Mouse (Mus musculus) frontal cortex, adult (tissue): Measurements from ENCODE around the gene Bnc2.

Experiments
- ATAC-seq: cut with Nextera tagmentation; 2 replicates; pipeline ENCODE4 v1.9.2; 2017; ENCODE audit warnings: mild to moderate bottlenecking, moderate library complexity, mixed read lengths; ENCODE audit not compliant: low TSS enrichment

Gene Bnc2

DNA sequence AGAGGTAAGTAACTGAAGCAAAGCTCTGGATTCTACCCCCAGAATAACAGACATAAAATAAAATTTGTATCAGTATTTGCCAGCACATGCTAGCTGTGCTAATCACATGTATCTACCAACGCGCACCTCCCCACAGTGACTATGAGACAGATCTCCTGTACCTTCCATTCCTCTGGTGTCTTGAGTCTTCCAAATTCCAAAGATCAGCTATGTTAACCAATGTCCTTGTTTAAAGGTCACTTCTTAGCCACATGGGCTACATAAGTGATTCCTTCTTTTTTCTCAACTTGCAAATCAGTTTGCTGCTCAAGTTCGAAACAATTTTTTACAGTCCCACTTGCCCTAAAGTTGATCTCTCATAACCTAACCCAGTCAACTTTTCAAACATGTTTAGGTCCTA is 167.5 kb downstream of the Bnc2 start:
- no peak for ATAC-seq

DNA sequence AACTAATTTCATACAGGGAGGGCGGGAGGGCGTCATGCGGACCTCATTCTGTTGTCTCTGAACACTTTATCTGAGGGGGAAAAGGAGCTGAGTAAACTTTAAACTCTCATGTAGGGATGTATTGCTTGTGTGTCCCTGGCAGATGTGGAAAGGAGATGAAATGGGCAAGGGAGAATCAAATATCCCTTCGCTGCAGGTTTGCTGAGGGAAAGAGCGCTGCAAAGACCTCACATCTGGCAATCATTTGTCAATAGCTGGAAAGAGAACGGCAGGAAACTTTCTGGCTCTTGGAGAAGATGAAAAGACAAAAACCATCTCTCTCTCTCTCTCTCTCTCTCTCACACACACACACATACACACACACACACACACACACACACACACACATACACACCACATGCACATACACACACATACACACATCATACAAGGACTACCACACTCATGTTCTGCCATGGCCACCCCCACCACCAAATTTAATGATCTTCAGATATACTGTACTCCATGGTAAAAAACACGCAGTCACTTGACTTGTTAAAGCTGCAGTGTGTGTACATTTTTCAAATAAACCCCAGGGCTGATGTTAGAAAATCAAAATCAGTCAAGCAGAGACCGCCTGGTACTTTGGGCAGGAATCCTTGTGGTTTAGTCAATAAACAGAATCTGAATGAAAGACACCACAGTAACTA is 172.3 kb downstream of the Bnc2 start:
- ATAC-seq: no peak

DNA sequence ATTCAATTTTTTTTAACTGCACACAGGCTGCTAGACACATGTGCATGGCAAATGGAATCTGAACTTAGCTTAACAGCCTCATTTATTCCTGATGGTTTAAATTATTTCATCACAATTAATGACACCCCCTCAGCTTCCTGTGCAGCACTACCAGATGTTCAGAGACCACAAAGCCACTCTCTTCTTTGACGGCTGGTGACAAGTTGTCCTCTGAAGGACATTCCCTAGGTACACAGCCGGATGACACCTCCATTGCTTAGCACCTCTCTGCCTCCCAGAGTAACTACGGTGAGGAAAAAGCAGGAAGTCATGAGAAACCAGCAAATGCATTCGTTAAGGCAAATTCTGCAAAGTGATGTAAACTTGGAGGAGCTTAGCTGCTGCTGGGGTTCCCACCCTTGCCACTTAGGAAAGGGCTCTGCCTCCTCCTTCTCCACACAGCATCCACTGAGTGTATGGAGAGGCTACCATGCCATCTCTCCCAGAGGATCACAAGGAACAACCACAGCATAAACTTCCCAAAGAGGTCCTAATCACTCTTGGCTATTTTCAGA is 174.2 kb downstream of the Bnc2 start:
- ATAC-seq: no peak

DNA sequence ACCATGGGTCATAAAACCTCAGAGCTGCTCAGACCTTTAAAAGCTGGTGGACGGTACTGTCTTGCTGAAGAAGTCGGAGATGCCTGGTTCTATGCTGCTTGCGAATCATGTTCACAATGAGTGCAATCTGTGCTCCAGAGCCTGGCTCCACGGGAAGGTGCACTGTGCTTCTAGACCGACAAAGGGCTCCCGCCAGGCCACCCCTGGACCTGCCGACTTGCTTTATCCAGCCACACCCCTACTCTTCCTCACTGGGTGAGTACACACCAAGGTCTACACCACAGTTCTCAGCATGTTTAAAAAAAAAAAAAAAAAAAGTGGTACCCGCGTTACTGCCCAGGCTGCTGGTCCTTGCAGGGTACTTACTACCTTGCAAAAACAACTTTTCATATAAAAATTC is 174.8 kb downstream of the Bnc2 start:
- ATAC-seq: no peak

DNA sequence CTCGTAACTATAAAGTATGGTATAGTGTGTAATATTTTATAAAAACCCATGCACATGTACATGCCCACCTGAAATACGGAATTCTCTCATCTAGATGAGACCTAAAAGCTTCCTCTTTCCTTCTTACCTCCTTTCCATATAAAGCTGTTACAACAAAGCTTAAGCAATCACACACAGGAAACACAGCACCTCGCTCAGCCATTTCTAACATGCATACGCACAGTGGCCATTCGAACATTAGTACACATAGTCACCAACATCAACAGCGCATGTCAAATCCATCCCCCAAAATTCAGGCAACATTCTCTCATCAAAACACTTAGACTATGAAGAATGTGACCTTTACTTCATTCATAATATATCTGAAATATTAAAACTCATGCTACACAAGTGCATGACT is 176.6 kb downstream of the Bnc2 start:
- no peak for ATAC-seq

DNA sequence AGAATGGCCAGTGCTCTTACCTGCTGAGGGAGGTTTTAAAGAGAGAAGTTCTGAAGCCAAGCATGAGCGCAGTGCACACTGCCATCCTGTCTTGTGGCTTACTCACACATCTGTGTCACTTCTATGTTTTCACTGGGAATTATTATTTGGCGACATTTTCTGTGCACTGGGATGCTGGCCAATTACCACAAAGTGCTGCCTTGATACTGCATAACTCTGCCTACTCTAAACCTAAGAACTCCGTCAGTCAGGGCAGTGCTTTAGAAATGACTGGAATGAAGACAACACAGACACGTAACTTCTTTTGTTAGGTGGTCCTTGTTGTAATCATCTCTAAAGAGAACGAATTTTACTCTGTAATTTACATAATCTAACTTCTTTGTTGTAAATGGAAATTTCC is 186.8 kb downstream of the Bnc2 start:
- no peak for ATAC-seq

DNA sequence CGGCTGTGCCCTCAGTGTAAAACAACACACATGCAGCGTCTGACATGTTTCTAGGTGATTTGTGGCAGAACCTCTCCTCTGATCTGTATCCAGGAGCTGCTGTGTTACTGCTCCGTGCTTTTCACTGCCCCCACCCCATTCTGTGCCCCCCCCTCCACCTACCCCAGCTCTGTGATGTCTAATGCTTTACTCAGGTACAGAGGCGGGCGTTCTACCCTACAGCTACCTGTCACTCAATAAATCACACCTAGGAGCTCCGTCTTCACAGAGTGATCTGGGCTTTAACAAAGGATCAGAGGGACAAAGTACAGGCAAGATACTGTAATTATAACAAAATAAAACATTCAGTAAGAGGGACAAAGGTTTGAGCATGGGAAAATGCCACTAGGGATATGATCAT is 192.4 kb downstream of the Bnc2 start:
- no peak for ATAC-seq

DNA sequence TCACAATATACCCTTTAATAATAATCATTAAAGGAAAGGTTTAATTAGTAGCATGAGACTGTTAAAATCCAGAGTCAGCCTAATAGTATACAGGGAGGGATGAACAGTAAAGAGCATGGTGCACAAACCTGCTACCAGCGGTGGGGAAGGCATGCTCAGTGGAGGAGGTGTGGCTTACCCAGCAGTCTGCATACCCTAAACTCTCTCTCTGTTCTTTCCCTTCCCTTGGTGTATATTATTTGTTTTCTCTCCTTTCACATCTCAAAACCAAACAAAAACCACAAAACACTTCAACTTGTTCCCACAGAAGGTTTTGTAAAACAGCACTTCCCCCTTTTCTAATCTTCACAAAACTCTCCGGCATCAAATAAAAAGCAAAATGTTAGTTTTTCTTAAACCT is 202.4 kb downstream of the Bnc2 start:
- ATAC-seq: no peak

DNA sequence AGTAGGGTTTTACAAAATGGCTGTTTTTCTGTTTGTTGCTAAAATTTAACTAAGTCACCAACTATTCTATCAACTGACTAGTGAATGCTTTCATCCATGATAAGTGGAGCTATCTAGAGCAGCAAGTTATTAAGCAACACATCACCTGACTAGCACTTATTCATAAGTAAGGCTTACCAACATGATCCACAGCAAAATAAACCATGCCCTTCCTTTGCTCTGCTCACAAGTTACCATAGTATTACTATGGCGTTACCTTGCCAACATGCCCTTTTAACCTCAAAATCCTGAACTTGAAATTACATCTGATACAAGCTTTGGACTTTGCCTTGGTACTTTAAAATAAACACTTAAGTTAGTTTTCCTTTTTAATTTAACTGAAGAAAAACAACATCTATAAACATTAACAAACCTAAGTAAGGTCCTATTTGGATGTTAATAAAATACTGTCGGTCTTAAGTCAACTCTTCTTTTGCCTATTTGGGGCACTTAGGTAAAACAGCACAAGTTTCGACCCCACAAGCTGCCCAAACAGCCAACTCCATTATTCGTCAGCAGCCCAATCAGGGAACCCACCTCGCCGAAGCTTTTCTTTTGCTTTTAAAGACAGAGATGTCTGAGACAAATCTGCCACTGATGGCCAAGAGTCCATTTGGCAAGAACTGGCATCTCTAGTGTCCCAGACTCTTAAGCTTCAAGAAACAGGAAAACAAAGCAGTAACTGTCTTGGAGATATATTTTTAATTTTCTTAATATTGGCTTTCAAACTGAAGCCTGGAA is 204.8 kb downstream of the Bnc2 start:
- no peak for ATAC-seq

DNA sequence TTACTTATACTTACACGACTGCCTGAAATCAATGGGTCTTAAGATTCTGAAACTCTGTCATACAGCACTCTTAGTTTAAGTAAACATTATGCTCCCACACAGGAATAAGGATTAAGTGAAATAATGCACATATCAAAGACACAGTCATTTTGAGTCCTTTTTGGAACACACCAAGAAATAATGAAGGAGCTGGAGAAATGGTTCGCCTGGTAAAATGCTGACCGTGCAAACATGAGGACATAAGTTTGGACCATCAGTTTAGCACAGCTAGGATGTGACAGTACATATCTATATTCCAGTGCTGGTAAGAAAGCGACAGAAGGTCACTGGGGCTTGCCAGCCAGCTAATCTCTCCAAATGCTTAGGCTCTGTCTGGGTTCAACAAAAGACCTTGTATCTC is 205.7 kb downstream of the Bnc2 start:
- no peak for ATAC-seq

DNA sequence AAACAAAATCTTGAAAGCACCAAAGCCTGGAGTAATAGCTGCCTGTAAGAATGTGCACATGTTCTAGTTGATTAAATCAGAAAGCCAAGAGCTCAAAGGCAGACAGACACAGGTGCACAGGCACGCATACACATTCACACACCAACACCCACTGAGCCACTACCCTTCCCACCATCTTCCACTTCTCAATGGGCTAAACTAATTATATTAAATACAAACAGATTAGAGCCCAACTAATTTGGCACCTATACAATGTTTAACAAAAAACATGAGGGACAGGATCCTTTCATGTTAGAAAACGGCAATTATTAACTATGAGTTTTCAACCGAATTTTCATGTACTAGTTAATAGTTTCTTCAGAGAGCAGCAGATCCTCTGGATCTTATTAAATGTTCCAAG is 207.4 kb downstream of the Bnc2 start:
- no peak for ATAC-seq

DNA sequence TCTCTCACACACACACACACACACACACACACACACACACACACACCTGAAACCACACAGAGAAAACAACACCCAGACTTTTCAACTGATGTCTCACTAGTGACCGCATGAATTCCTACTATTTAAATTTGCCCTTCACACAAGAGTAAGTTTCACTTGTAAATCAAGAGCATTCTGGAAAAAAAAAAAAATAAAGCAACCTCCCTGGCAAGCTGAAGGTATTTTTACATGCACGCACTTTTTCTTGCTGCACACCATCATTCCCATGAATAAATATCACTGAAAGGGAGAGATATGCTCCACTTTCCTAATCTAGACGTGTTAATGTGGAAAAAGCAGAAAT is 216.9 kb downstream of the Bnc2 start:
- ATAC-seq: no peak

DNA sequence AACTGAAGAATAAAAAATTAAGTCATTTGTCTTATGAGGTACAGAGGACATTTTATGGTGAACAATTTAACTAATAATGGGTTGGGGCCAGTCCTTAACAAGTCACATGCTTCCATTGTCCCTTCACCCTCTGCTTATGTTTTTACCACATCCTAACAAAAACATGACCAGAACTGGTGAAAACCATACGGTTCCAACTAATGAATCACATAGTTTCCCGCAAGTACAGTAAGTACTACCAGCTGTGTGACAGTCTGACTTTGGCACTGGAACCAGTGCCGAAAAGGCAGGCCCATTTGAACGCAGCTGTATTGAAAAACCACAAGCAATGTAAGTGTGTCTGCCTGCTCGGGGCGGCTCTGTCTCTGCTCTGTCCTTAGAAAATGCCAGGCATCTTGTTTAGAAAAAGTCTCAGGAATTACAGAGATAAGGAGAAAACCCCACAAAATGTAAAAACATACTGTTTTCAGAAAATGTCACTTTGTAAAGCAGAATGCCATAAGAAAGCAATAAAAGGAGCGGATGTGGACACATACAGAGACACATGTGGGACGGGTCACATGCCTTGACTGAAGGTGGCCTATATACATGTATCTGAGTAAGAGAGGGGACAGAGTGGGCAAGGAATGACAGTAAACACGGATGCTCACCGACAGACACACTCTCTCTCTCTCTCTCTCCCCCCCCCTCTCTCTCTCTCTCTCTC is 217.4 kb downstream of the Bnc2 start:
- no peak for ATAC-seq

DNA sequence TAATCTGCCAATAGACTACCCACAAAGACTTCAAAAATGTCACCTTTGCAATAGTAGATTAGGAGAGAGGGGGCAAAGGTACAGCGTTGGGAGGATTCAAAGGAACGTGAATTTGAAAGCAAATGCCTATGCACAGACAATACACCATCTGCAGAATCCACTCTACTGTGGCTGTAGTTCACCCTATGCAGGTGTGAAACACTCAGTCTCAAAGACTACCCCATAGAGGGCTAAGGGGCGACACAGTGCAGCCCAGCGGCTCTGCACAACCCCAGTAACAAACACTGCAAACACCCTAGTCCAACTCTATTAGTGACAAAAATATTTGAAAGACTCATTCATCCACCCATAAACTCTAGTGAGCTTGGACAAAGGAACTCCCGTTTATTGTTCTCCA is 218.2 kb downstream of the Bnc2 start:
- ATAC-seq: no peak

DNA sequence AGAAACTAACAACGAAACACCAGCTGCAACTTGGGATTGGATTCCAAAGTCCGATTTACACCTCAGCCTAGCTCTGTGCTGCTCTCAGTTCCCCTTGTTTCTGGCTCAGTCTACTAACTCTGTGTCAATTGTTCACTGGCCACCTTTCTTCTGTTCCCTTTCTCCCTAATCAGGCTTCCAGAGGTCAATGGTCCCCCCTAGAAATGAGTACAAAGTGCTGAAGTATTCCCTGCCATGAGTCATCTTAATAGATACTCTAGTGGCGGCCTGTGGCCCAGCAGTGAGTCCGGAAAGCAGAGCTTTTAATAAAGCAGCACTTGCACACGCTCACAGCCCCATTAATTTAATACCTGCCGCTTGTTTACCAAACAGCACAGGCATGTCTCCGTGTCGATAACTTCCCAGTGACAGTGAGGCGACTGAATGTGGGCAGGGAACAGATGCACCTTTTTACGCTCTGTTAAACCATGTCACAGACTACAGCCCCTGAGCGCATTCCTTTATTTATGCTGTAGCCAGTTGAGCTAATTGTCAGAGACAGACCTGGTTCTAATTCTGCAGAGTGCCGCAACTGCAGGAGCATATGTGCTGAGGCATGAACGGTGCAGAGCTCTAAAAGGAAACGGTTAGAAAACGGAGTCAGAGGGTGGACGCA is 218.8 kb downstream of the Bnc2 start:
- ATAC-seq: 0 out of 2 replicates have a peak, but pooled peaks have one; percentile 27

DNA sequence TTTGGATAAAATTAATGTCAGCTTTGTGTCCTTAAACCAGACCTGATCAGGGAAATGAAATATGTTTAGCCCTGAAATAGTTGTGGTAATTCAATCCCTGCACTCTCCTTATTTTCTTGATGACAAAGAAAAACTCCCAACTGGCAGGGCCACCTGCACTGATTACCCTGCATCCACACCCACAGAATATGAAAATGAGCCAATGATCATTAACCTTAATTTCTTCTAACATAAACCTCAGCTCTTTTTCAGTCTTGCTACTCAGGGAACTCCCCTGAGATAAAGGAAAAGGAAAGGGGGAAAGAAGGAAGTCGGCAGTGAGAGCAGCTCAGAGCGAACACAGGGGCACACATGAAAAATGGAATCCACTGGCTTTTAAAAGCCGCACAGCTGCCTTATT is 220.6 kb downstream of the Bnc2 start:
- ATAC-seq: no peak

DNA sequence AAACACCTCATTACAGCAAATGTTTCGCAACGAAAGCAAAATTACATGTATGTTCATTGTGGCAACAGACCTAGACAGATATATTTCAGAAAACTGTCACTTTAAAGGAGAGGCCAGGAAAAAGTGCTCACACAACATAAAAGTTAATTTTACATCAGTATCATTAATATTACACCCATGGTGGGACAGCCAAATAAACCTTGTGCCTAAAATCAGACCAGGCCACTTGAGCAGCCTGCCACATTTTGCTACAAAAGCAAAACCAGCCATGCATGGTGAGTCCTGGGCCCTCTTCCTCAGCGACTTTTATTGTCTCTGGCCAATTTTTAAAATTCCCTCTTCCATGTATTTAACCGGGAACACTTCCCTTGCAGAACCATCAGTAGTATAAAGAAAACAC is 221.5 kb downstream of the Bnc2 start:
- no peak for ATAC-seq

DNA sequence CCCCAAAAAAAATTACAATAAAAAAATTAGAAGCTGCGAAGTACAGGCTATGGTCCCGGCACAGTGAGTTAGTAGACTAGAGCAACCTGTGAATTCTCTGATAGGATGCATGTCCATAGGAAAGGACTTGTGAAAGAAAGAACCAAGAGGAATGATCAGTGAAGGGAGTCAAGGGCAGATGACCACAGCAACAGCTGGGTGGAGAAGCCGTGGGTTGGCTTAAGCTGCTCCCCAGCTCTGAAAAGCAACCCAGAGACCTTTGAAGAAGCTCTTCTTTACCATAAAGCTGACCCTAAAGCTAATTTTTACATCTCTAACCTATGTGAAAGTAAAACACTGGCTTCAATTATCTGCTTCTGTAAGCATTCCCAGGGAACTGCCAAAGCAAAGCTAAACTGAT is 222.4 kb downstream of the Bnc2 start:
- no peak for ATAC-seq

DNA sequence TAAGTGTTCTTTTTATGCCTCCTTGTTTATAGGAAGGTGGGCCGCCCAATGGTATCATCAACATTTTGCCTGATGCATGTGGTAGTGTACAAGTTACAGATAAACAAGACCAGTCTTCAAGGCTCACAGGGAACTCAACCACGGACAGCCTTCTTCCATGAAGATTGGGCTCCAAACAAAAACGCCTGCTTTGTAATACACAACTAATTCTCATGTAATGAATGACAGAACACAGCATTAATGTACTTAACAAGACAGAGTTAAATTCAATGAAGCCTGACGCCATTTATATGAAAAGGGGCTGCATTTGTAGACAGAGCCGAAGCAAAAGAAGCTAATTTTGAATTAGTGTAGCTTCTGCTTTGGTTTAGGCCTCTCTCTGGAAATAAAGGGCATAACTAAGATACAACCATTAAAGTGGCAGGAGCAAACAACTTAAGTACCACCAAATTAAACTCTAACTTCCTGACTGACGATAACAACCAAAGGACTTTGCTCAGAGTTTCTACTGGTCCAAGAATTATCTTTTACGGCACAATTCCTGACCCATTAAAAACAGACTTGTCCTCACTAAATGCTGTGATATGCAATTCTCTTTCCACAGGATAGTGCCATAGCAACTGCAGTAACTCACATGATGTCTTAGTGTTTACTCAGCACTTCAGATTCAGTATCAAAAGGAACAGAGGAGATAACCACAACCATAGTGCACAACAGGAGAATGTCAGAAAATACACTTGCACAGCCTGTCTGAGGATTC is 225.6 kb downstream of the Bnc2 start:
- ATAC-seq: no peak

DNA sequence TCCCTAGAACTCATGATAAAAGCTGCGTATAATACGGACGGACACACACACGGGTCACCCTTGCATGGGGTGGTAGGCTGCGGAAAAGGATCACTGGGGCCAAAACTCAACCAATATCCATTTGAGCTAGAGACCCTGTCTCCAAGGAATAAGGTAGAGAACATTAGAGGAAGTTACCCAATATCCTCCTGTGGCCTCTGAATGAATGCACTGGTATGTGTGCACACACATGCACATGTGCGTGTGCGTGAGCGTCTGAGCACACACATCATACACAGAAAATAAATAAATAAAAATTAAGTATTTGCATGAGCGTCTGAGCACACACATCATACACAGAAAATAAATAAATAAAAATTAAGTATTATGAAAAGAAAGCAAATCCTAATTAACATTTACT is 241.8 kb downstream of the Bnc2 start:
- no peak for ATAC-seq

DNA sequence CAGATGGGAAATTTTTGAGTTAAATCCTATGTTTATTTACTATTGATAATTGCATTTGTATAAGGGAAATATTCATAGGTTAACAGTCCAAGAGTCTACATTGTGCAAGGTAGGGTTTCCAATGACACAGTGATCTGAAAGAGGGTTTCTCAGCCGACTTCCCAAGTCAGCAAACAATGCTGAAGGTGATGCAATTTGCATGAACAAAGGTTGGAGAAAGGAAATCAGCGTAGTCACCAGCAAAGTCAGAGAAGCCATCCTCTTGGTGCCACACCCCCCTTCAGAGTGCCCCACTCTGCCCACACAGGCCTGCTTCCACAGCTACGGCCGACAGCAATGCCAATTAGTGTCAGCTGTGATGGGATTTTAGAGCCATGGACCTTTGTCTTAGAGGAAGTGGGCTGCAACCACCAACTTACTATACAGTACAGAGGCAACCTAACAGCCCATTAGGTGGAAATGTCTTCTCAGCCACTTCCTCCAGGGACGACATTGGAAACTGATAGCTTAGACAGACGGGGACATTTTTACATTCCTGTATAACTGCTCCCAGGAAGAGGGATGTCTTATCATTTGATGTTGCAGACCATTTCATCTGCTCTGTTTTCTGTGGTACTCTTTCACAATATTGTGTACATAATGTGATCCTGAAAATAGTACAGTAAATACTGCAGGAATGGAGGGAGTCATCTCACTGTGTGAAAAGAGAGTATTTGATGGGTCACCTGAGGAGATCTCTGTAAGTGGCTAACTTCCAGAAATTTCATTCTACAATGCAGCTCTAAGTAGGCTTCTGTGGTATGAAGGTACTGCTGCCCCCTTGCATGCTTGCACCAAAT is 243.2 kb downstream of the Bnc2 start:
- ATAC-seq: no peak
